Mouse (Mus musculus) naive thymus-derived CD4-positive, alpha-beta T cell, adult 2 months (primary cell): Measurements from ENCODE around the gene Tgfbr2.

ENCODE experiments used
- DNase-seq: peaks from one replicate; pipeline ENCODE4 v3.0.0-alpha.2; 2011; ENCODE audit warnings: low read depth

Tgfbr2 gene

DNA sequence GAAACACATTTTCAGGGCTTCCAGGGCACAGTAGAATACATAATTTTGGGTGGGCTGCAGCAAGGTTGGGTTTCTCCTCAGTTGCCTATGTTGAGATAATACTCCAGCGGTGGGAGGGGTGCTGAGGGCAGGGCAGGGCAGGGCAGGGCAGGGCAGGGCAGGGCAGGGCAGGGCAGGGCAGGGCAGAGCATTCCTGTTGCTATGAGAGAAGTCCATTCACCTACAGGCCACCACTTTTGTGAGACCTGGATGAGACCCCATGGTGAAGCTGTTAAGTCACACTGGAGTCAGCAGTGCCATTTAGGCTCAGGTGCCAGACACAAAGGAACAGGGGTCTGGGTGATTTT lies 18.3 kb upstream of the Tgfbr2 start:
- DNase-seq, result no peak

DNA sequence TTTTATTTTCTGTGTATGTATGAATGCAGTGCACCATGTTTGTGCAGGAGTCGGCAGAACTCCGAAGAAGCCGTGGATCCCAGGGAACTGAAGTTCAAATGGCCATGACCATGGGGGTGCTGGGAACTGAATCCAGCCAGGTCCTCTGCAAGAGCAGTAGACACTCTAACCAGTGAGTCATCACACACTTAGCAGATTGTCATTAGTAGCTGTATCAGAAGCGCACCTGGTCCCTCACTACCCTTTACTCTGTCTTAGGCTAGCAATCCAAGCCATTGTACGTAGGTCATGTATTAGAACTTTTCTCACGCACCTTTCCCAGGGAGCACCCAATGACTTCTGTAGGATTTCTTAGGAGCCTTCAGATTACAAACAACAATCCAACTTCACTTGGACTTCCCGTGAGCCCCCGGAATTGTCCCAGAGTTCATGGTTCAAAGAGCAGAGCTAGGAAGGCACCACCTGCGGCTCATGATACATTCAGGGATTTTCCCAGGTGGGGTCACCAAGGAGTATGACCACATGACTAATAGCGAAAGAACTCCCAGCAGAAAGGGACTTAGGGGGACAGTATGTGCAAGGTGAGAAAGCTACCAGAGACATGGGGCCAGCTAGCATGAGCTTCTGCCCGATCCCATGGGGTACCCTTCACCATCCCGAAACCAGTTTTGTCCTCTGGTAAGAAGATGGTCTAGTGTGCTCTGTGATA lies 17.8 kb upstream of the Tgfbr2 start:
- no peak for DNase-seq

- DNase-seq, result peak; percentile 36
Observed at GRCm38 (mm10) chr9:116192253-116192652, 17.1 kb upstream of the Tgfbr2 start.

GRCm38 (mm10) chr9:116189831-116190230 lies 14.7 kb upstream of the Tgfbr2 start:
- DNase-seq, result peak; percentile 66

DNA sequence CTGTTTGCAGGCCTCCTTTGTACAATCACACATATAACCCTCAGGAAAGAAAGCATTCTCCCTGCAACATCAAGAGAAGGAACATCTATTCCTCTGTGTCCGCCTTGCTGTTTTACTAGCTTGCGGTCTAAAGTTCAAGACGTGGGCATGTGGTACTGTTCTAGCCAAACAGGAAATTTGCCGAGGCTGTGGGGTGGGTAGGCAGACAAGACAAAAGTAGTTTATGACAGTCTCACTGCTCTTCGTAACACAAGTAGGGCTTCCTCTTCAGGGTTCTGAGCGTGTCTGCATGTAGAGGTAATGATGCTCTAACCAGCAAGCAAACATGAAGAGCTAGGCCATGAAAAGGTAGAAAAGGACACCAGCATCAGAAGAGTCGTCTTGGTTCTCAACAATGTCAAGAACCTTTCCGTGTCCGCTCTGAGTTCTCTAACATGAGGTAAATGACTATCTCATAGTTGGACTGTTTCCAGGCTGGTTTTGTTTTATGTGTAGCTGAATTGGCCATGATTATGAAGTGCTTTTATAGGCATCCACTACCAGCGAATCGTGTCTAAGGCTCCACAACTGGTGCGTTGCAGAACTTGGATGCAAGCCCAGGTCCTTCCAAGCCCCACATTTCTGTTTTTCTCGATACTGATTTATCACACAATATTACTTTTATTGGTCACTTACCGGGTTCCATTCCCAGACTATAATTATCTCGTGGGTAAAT lies 13.9 kb upstream of the Tgfbr2 start:
- DNase-seq, result peak; percentile 90

- DNase-seq, result peak; percentile 78
Observed at GRCm38 (mm10) chr9:116187181-116187731, 12.1 kb upstream of the Tgfbr2 start.

- DNase-seq, result peak; percentile 43
Observed at GRCm38 (mm10) chr9:116184903-116185302, 9.7 kb upstream of the Tgfbr2 start.

- peak; percentile 11 for DNase-seq
Observed at GRCm38 (mm10) chr9:116183035-116183434, 7.9 kb upstream of the Tgfbr2 start.

DNA sequence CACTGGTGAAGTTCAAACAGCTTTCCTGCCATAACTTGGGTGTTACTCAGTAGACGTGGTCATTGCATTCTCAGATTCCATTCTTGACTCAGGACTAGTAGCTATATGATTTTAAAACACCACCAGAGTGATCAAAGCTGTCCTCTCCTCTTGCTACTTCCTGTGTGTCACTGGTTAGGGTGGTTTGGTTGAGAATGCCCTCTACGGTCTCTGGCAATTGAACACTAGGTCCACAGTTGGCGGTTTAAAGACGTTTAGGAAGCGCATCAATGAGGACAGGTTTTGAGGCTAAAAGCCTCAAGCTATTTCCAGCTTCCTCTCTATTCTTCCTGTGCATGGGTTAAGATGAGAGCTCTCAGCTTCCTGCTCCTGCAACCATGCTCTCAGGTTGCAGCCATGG lies 6.4 kb upstream of the Tgfbr2 start:
- peak; percentile 77 for DNase-seq

DNA sequence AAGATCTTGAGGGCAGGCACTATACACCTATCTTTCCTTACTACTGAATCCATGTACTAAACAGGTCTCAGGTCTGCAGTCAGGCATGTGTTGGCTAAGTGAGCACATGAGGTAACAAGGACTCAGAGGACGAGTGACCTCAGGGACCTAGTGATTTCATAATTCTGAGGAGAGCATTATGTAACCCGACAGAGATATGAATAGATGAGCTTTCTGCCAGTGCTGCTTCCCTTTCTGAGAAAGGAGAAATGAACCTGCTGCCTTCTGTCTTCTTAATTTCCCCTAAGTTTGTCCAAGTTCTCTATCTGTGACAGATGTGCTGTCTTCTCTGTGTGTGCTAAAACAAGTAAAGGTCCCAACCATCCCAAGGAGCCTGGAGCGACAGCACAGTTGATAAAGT lies 3.0 kb upstream of the Tgfbr2 start:
- DNase-seq, result no peak

DNA sequence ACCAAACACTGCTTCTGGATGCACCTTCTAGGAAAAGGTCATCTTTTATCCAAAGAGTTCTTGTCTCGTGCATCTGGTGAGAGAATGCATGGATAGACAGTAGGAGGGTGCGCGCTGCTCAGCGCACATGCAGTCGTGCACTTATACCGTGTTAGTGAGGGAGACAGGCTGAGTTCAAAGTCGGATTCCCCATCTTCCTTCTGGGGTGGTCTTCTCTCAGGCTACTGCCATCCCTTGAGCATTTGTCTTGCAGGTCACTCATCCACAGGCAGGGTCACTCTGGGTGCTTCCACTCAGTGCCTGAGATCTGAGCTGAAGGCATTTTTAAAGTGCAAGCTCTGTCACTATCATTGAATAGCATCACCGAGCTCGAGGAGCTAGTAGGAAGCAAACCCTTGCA lies 1.9 kb upstream of the Tgfbr2 start:
- DNase-seq, result no peak

DNA sequence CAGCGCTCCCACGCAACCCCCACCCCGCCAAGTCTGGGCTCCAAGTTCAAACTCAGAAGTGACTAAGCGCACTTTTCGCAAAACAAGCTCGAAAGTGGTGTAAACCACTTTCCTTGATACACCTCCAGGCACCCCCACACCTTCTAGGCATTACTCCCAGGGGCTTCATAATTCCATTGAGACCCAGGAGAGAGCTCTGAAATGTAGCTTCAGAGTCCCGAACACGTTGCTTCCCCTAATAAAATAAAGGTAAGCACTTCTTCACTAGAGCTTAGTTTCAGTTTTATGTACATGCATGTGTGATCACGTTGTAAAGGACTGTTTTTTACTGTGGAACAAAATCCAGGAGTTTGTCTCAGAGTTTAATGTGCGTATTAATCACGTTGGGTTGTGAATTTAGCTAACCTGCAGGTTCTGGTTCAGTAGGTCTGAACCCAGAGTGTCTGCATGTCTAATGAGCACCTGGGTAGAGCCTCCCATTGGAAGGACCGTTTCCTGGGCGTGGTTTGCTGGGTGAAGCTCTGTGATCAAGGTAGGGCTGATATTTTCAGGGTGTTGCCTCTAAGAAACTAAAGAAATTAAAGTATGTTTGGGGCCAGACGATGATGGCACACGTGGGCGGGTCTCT lies 442 bp upstream of the Tgfbr2 start:
- peak; percentile 89 for DNase-seq

GRCm38 (mm10) chr9:116173473-116174170 lies 1.5 kb downstream of the Tgfbr2 start:
- DNase-seq, result no peak

GRCm38 (mm10) chr9:116173059-116173458 lies 2.1 kb downstream of the Tgfbr2 start:
- DNase-seq, result no peak

DNA sequence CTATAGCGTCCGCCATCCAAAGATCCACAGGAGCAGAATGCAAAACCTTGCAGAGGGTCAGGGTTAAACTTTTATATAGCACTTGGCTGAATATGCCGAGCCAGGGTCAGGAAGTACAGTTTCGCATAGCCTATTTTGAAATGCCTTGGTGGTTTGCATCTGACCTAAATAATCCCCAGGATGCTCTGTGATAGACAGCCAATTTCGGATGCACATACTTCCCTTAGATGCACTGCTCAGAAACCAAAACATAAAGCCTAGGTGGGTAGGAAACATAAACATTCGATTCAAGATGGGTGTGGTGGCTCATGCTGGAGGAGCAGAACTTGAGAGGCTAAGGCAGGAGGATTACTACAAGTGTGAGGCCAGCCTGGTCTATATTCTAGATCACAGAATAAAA lies 6.1 kb downstream of the Tgfbr2 start:
- peak; percentile 72 for DNase-seq

DNA sequence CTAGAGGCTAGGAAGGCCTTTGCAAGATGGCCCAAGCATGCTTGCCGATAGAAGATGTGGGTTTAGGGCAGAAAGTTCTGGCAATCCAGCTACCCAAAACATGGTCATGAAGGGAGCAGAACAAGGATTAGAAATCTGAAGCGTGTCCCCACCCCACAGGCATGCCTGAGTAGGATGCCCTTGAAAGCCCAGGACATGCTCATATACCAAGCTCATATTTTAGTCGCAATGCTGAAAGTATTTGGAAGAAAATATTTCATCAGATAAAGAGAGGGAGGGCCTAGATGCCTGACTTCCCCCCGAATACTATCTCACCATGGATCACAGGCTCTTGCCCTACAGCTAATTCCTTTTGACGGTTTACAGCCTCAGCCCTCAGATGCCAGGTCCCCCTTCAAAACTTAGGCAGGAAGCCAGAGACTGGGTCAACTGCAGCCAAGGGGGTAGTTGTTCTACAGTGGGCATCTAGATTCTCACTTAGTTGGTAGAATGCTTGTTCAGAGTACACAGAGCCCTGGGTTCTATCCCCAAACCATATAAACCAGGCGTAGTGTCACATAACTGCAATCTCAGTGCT lies 7.8 kb downstream of the Tgfbr2 start:
- DNase-seq, result no peak

DNA sequence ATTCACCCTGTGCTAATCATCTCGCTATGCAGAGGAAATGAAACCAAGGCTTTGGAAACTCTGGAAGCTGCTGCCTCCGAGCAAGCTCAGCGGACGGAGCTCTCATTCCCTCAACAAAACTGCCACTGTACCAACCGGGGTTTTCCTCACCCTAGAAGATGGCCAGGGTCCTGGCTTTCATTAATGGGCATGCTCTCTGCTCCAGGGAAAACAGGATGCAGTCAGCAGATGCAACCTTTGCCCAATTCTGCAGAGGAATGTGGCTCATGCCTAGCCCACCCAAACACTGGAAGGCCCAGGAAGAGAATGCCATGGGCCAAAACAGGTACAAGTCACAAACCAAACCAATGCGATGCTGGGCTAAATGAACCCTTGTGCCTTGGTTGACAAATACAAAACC lies 8.8 kb downstream of the Tgfbr2 start:
- DNase-seq, result no peak

DNA sequence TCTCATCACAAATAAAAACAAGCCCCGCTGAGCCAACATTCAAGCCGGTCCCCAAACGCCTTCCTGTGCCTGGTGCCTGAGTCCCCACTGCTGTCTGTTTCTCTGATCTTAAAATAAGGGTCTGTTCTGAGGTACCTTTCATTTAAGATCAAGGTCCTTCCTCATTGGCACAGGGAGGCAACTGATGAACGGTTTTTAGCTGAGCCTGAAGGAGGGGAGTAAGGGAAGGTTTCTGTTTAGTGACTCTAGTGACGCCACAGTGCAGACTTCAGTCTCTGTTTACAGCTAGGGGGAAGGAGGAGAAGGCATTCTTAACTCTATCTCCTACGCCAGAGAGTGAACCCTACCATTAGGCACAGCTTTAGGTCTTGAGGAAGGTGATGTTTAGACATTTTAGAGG lies 11.3 kb downstream of the Tgfbr2 start:
- peak; percentile 74 for DNase-seq

- DNase-seq, result no peak
Observed at GRCm38 (mm10) chr9:116162866-116163374, 12.2 kb downstream of the Tgfbr2 start.

DNA sequence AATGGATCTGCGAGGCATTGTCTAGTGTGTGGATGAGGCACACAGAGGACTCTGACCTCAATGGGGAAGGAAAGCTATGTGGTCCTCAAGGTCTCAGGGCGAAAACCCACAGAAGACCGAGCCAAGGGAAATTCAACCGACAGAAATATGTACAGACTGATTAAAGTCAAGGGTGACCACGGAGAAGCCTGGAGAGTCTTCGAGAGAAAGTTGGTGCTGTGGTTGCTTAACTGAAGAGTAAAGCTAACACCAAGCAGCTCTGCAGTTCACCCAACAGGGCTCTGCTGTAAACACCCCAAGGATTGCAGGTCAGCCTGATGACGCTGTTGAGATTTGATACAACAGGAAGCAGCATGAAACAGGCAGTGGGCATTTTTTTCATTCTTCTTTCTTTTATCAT lies 14.3 kb downstream of the Tgfbr2 start:
- peak; percentile 71 for DNase-seq

GRCm38 (mm10) chr9:116160067-116160466 lies 15.1 kb downstream of the Tgfbr2 start:
- peak; percentile 64 for DNase-seq

- no peak for DNase-seq
Observed at GRCm38 (mm10) chr9:116156501-116156900, 18.7 kb downstream of the Tgfbr2 start.
